Mouse (Mus musculus) CH12.LX (cell line): ENCODE results near the gene Myrip. TPM values are rescaled to one million over a fixed set of nuclear protein-coding genes. Genes with fewer than 3 reads are reported as not detected.

Experiments used
- DNase-seq: peaks from one replicate; pipeline ENCODE4 v3.0.0-alpha.2; 2013; ENCODE audit errors: extremely low read depth
- H3K27ac ChIP-seq: 2 replicates; pipeline ENCODE4 v1.5.1; 2012; ENCODE audit warnings: low read depth, mild to moderate bottlenecking, control low read depth, moderate library complexity; ENCODE audit not compliant: insufficient read depth
- H3K27me3 ChIP-seq: replicated peaks from 2 replicates; pipeline ENCODE3; 2012; ENCODE audit warnings: inconsistent platforms
- H3K36me3 ChIP-seq, 2 experiments: replicated peaks in 1 of 2; 2 replicates each; pipeline versions ENCODE3 to v1.6.1; 2012; ENCODE audit warnings: inconsistent platforms in 1 of 2, low read length in 1 of 2, mild to moderate bottlenecking in 1 of 2, mixed read lengths in 1 of 2, moderate library complexity in 1 of 2; ENCODE audit not compliant: control insufficient read depth in 1 of 2, insufficient read depth in 1 of 2
- H3K4me1 ChIP-seq, 2 experiments: 2 replicates each; pipeline ENCODE4 v1.6.1; 2012; ENCODE audit warnings: inconsistent platforms in 1 of 2, moderate library complexity in 1 of 2; ENCODE audit not compliant: insufficient read depth in 2 of 2, control insufficient read depth in 1 of 2
- H3K4me2 ChIP-seq: 2 replicates; pipeline ENCODE4 v1.6.1; 2012; ENCODE audit warnings: low read depth, mild to moderate bottlenecking, control low read depth; ENCODE audit not compliant: poor library complexity, insufficient read depth, severe bottlenecking
- H3K4me3 ChIP-seq, 3 experiments: fragments of 150-350 bp in 1 of 3; sonication (generic) in 1 of 3; replicated peaks in 1 of 3; 2 replicates each; pipeline versions ENCODE3 to v1.5.1; 2011 to 2012; ENCODE audit warnings: low read depth in 2 of 3, low read length in 2 of 3, mild to moderate bottlenecking in 2 of 3, moderate library complexity in 2 of 3, control low read depth in 1 of 3, improper control_type of control experiment in 1 of 3, inconsistent platforms in 1 of 3, mixed read lengths in 1 of 3; ENCODE audit not compliant: poor library complexity in 1 of 3
- H3K79me2 ChIP-seq: replicated peaks from 2 replicates; pipeline ENCODE4 v1.6.1; 2012; ENCODE audit warnings: mild to moderate bottlenecking, moderate library complexity; ENCODE audit not compliant: control insufficient read depth, poor library complexity, insufficient read depth, severe bottlenecking; ENCODE audit errors: extremely low read depth
- H3K9ac ChIP-seq: 2 replicates; pipeline ENCODE4 v1.6.1; 2012; ENCODE audit warnings: low read depth, mild to moderate bottlenecking, control low read depth, moderate library complexity; ENCODE audit not compliant: insufficient read depth
- H3K9me3 ChIP-seq: replicated peaks from 2 replicates; pipeline ENCODE3; 2012; ENCODE audit warnings: low read length, inconsistent platforms, mixed read lengths
- CHD1 ChIP-seq: IDR thresholded peaks from 2 replicates; pipeline ENCODE4 v1.6.1; 2012; ENCODE audit warnings: low read depth, low read length, improper control_type of control experiment, inconsistent platforms
- CHD2 ChIP-seq: IDR thresholded peaks from 2 replicates; pipeline ENCODE4 v1.6.1; 2011; ENCODE audit warnings: low read length, improper control_type of control experiment
- CTCF ChIP-seq, 2 experiments: IDR thresholded peaks in 1 of 2; conservative IDR thresholded peaks in 1 of 2; 2 replicates each; pipeline ENCODE4 v1.5.1; 2011 to 2012; ENCODE audit warnings: low read depth in 2 of 2, low read length in 2 of 2, improper control_type of control experiment in 1 of 2, inconsistent platforms in 1 of 2, mild to moderate bottlenecking in 1 of 2, moderate library complexity in 1 of 2
- ELF1 ChIP-seq: IDR thresholded peaks from 2 replicates; pipeline ENCODE4 v1.6.1; 2014; ENCODE audit warnings: low read depth, mild to moderate bottlenecking, inconsistent platforms, low read length, improper control_type of control experiment
- ETS1 ChIP-seq: conservative IDR thresholded peaks from 2 replicates; pipeline ENCODE4 v1.6.1; 2012; ENCODE audit warnings: low read depth, mild to moderate bottlenecking, inconsistent platforms, low read length, improper control_type of control experiment, moderate library complexity
- KAT2A ChIP-seq: IDR thresholded peaks from 2 replicates; pipeline ENCODE4 v1.6.1; 2012; ENCODE audit warnings: low read length, improper control_type of control experiment, inconsistent platforms; ENCODE audit not compliant: insufficient replicate concordance
- MEF2A ChIP-seq: IDR thresholded peaks from 2 replicates; pipeline ENCODE4 v1.6.1; 2014; ENCODE audit warnings: low read depth, mild to moderate bottlenecking, inconsistent platforms, low read length, improper control_type of control experiment, borderline replicate concordance
- MXI1 ChIP-seq: IDR thresholded peaks from 2 replicates; pipeline ENCODE4 v1.6.1; 2011; ENCODE audit warnings: mild to moderate bottlenecking, low read depth, low read length, improper control_type of control experiment
- PAX5 ChIP-seq: IDR thresholded peaks from 2 replicates; pipeline ENCODE4 v1.6.1; 2012; ENCODE audit warnings: low read length, inconsistent platforms, mixed read lengths
- POLR2A ChIP-seq: IDR thresholded peaks from 2 replicates; pipeline ENCODE4 v1.6.1; 2011; ENCODE audit warnings: low read depth, mild to moderate bottlenecking, improper control_type of control experiment, low read length
- POLR2AphosphoS2 ChIP-seq: IDR thresholded peaks from 2 replicates; pipeline ENCODE4 v1.6.1; 2011; ENCODE audit warnings: low read depth, low read length, improper control_type of control experiment
- RAD21 ChIP-seq: IDR thresholded peaks from 2 replicates; pipeline ENCODE4 v1.6.1; 2011; ENCODE audit warnings: low read depth, mild to moderate bottlenecking, low read length, improper control_type of control experiment, moderate library complexity
- RCOR1 ChIP-seq: conservative IDR thresholded peaks from 2 replicates; pipeline ENCODE4 v1.6.1; 2012; ENCODE audit warnings: low read depth, mild to moderate bottlenecking, inconsistent platforms, low read length, improper control_type of control experiment
- SMC3 ChIP-seq: IDR thresholded peaks from 2 replicates; pipeline ENCODE4 v1.6.1; 2011; ENCODE audit warnings: low read depth, low read length, improper control_type of control experiment
- TBP ChIP-seq: conservative IDR thresholded peaks from 2 replicates; pipeline ENCODE4 v1.6.1; 2011; ENCODE audit warnings: low read depth, low read length, improper control_type of control experiment
- USF1 ChIP-seq: IDR thresholded peaks from 2 replicates; pipeline ENCODE4 v1.6.1; 2014; ENCODE audit warnings: low read depth, mild to moderate bottlenecking, inconsistent platforms, low read length, improper control_type of control experiment
- ZC3H11A ChIP-seq: IDR thresholded peaks from 2 replicates; pipeline ENCODE4 v1.6.1; 2012; ENCODE audit warnings: low read depth, mild to moderate bottlenecking, inconsistent platforms, low read length, improper control_type of control experiment
- ZKSCAN1 ChIP-seq: IDR thresholded peaks from 2 replicates; pipeline ENCODE4 v1.6.1; 2012; ENCODE audit warnings: low read depth, inconsistent platforms, low read length, improper control_type of control experiment, borderline replicate concordance
- ZMIZ1 ChIP-seq: IDR thresholded peaks from 2 replicates; pipeline ENCODE4 v1.6.1; 2012; ENCODE audit warnings: low read depth, mild to moderate bottlenecking, inconsistent platforms, low read length, improper control_type of control experiment
- dilution Hi-C: fragments of 300-500 bp; cut with MboI; formaldehyde crosslinking; loops from 2 replicates; pipeline ENCODE4 v1.14.3; 2020; ENCODE audit warnings: low sequenced_read_pairs; ENCODE audit not compliant: extremely low pct_unique_long_range_greater_than_20kb, extremely low pct_ligation_motif_present
- in situ Hi-C: fragments of 300-500 bp; cut with MboI; formaldehyde crosslinking; loops from 3 replicates; pipeline ENCODE4 v1.14.3; 2019; ENCODE audit warnings: low sequenced_read_pairs, low pct_ligation_motif_present, low pct_unique_long_range_greater_than_20kb, mixed read lengths
- polyA plus RNA-seq: library from polyadenylated mRNA; unstranded; fragments of >175 nt; gene quantifications from 2 replicates; pipeline ENCODE4 v1.2.1, GENCODE M21; 2012; ENCODE audit warnings: low read depth; ENCODE audit not compliant: insufficient read length
- total RNA-seq, 2 experiments: library from RNA; depleted of rRNA; stranded (reverse); fragments of 300-350 nt in 1 of 2; fragments of >200 nt in 1 of 2; gene quantifications; 2 replicates each; pipeline ENCODE4 v1.2.3; 2012 to 2014

The Myrip gene
- total and polyA plus RNA-seq, 3 experiments = not detected

DNA sequence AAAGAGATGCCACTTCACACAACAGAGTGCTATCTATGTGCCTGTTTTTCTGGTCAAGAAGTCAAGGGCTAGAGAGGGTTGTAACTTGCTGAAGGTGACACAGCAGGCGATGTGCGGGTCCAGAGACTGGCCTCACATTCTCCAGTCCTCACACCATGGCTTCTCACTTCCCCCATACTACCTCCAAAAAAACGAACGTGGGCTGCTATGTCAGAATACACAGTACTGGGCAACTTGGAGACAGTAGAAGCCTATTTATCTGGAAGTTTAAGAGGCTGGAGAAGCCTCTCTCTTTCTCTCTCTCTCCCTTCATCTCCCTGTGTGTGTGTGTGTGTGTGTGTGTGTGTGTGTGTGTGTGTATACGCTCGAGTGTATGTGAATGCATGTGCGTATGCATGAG is 117.3 kb downstream of the Myrip start:
- Histone ChIP-seq H3K9me3 (no peaks in the 10 kb centered on the region), H3K79me2 (no peaks in the 10 kb centered on the region)
- TF ChIP-seq POLR2AphosphoS2 (no peak), MEF2A (no peak), RAD21 (no peak), USF1 (no peak), MXI1 (no peak), CHD1 (no peak), ETS1 (no peak), KAT2A (no peak), ZMIZ1 (no peak), POLR2A (no peak), PAX5 (no peak), ELF1 (no peak), ZC3H11A (no peak), TBP (no peak), ZKSCAN1 (no peak)
- TF ChIP-seq, all 38 proteins: peak for 0
- Histone ChIP-seq H3K27ac (no peak overlapping the region), H3K36me3 (no peaks in the 10 kb centered on the region), H3K4me2 (no peak overlapping the region), H3K9ac (no peak overlapping the region), H3K27me3 (no peaks in the 10 kb centered on the region), H3K4me1 (no peaks in the 10 kb centered on the region), H3K4me3 (no peak overlapping the region)
- dilution Hi-C loops (no loop called here), in situ Hi-C loops (no loop called here)
- DNase-seq = no peak

DNA sequence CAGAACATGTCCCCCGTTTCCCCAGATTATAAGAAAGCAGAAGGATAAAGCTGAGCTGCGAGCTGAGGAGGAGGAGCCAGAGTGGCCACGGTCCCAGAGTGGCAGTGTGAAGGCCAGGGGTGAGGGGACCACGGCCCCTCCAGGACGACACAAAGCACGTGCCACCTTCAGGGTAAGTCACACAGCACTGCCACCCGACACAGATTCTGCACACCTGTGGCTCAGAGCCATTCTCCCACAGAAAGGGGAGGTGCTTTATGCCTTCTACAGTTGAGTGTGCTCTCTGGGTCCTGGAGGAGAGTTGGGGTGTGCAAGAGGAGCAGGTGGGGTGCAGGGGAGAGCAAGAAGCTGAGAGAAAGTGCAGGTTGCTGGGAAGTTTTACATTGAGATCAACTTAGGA is 123.3 kb downstream of the Myrip start:
- no peaks in the 10 kb centered on the region for H3K9me3 ChIP-seq
- H3K27me3 ChIP-seq = peaks cover 1% of the 10 kb centered on the region
- H3K4me3 ChIP-seq = no peak overlapping the region
- H3K79me2 ChIP-seq = no peaks in the 10 kb centered on the region
- H3K36me3 ChIP-seq = no peaks in the 10 kb centered on the region
- dilution Hi-C loops (no loop called here), in situ Hi-C loops (loop anchor here (10.0 kb wide), 1 partner anchor 50 kb away; no protein-coding TSS in a partner anchor)
- H3K9ac ChIP-seq = no peak overlapping the region
- no peak for DNase-seq
- no peak overlapping the region for H3K4me2 ChIP-seq
- no peak overlapping the region for H3K27ac ChIP-seq
- peaks cover 0 to 2% of the 10 kb centered on the region in 2 experiments; a peak in 1 of 4 replicates for H3K4me1 ChIP-seq
- TF ChIP-seq CHD2 = no peak

DNA sequence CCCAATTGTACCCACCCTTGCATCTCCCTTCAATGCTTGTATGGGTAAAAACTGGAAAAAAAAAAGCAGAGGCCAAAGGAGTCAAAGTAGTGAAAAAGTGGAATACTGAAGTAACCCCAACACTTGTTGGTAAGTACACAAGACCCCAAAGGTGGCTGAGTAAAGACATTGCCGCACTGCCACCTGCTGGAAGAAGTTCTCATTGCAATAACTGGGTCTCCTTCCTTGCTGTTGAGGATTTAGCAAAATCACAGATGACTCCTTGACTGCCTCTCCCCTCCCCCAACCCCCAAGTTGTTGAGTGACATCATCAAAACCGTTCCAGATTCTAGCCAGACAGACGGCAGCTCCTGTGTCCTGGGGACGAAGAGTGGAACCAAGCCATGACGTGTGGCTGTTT is 124.5 kb downstream of the Myrip start:
- DNase-seq = peak; percentile 49
- in situ Hi-C loops = loop anchor here (10.0 kb wide), 1 partner anchor 49 kb away; no protein-coding TSS in a partner anchor
- dilution Hi-C loops = no loop called here
- Histone ChIP-seq H3K9me3 (no peaks in the 10 kb centered on the region), H3K27ac (no peak overlapping the region), H3K4me1 (peaks cover 0 to 2% of the 10 kb centered on the region in 2 experiments; a peak in 1 of 4 replicates), H3K27me3 (peaks cover 1% of the 10 kb centered on the region), H3K9ac (no peak overlapping the region), H3K4me2 (no peak overlapping the region), H3K4me3 (no peak overlapping the region), H3K36me3 (no peaks in the 10 kb centered on the region), H3K79me2 (no peaks in the 10 kb centered on the region)
- peak; percentile 80 for TF ChIP-seq SMC3
- TF ChIP-seq ZC3H11A = peak; percentile 11; the same call in 1 of the 2 replicates
- no peak for TF ChIP-seq RCOR1
- peak; percentile 67 for TF ChIP-seq RAD21
- TF ChIP-seq CTCF (conservative IDR thresholded peaks at IDR 0.05 in 1 of 2, IDR thresholded peaks at IDR 0.05 in 1 of 2; ENCODE audit: low read depth in 2 of 2, low read length in 2 of 2) = peak; percentile 69 to 79
